Mouse (Mus musculus): ENCODE data around the gene Usp16. TPM values are rescaled to one million over a fixed set of nuclear protein-coding genes. Genes with fewer than 3 reads are reported as not detected.

The Usp16 gene
- polyA plus RNA-seq, 1 experiment from 2014 or later: 54.1 TPM

DNA sequence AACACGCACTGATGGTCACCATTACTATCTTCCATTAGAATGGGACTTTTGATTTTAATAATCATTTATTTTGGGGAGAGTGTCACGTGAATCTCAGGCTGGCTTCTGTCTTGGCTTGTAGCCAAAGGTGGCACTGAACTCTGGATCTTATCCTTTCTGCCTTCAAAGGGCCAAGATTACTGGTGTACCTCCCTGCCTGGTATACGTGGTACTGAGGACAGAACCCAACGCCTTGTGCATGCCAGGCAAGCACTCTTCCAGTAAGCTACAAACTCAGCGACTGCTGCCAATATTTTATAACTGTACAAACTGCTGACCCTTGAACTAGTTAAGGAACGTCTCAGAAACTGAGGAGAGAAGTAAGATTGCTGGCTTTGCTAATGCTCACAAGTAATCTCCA is 19.6 kb upstream of the Usp16 start:
- ATAC-seq (replicated peaks; ENCODE audit: low FRiP score, low read depth) (no peak), DNase-seq (ENCODE audit: low spot score) (no peak)
- no peaks in the 10 kb centered on the region for H3K36me3 ChIP-seq (ENCODE audit: insufficient read depth, low read length)
- WGBS: 67% methylated on average over 6 of the region's 6 CpGs
- no peak overlapping the region for H3K9ac ChIP-seq (ENCODE audit: low read depth, low read length)
- no peak for TF ChIP-seq CTCF (IDR thresholded peaks at IDR 0.05; ENCODE audit: low read depth)
- H3K4me1 ChIP-seq (replicated peaks; ENCODE audit: insufficient read depth, low read length): no peaks in the 10 kb centered on the region
- no peak overlapping the region for H3K4me3 ChIP-seq (replicated peaks; ENCODE audit: low read depth, low read length)
- no peaks in the 10 kb centered on the region for H3K27me3 ChIP-seq (ENCODE audit: insufficient read depth, low read length)
- no peak overlapping the region for H3K4me2 ChIP-seq (ENCODE audit: low read length)
- H3K9me3 ChIP-seq (replicated peaks; ENCODE audit: low read length): no peaks in the 10 kb centered on the region
- H3K27ac ChIP-seq: no peak overlapping the region

DNA sequence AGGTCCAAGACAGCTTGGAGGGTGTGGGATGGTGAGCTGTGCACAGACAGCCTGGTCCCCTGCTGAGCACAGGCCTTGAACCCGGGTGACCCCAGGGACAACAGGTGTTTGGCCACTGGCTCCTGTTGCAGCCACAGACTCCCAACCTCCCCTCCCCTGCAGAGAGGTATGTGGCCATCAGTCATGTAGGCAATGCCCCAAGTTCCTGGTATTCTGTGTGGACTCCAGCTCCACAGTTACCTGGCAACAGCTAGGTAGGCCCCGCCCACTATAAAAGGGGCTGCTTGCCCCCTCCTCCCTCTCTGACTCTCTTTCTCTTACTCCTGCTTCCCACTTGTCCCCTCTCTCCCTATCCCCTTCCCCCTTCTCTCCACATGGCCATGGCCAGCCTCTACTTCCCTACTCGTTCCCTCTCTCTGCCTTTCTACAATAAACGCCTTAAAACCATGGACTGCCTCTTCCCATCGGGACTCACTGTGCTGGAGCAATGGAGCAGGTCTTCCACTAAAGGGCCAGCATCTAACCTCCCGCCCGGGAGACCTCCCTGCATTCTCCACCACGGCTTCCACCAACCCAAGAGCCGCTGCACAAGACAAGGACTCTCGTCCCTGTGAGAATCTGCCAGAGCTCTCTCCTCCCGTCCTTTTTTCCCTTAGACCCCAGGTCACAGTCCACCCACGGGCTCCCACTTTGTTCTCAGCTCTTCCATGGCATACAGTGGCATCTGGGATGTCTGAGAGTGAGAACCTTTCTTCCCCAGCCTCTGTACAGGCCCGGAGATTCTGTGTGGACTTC is 18.9 kb upstream of the Usp16 start:
- DNase-seq (ENCODE audit: low spot score): no peak
- H3K4me3 ChIP-seq (replicated peaks; ENCODE audit: low read depth, low read length): no peak overlapping the region

DNA sequence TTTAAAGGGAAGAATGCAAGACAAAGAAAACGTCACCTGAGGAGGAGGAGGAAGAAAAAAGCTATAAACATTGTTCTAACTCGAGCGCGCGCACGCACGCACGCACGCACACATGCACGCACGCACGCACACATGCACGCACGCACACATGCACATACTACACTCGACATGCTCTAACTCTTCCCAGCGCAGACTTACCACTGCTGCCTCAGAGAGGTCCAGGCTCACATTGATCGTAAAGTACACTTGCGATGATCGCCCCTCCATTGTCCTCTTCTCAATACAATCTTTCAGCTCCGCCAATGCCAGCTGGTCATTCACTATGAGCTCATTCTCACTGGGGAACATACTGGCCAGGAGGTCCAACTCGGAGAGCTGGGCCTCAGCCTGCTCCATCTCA is 17.4 kb upstream of the Usp16 start:
- H3K36me3 ChIP-seq (ENCODE audit: insufficient read depth, low read length): no peaks in the 10 kb centered on the region
- H3K27me3 ChIP-seq (ENCODE audit: insufficient read depth, low read length): no peaks in the 10 kb centered on the region
- no peak for TF ChIP-seq CTCF (IDR thresholded peaks at IDR 0.05; ENCODE audit: low read depth)
- H3K4me3 ChIP-seq (replicated peaks; ENCODE audit: low read depth, low read length): no peak overlapping the region
- 92% methylated on average over 21 of the region's 21 CpGs for WGBS
- H3K4me1 ChIP-seq (replicated peaks; ENCODE audit: insufficient read depth, low read length): peaks cover 8% of the 10 kb centered on the region
- no peak overlapping the region for H3K4me2 ChIP-seq (ENCODE audit: low read length)
- DNase-seq (ENCODE audit: low spot score): no peak
- H3K9ac ChIP-seq (ENCODE audit: low read depth, low read length): no peak overlapping the region
- H3K9me3 ChIP-seq (replicated peaks; ENCODE audit: low read length): no peaks in the 10 kb centered on the region
- H3K27ac ChIP-seq: no peak overlapping the region
- no peak for ATAC-seq (replicated peaks; ENCODE audit: low FRiP score, low read depth)

More for the DNA sequence above, 18.9 kb upstream of the Usp16 start:
- H3K9ac ChIP-seq (ENCODE audit: low read depth, low read length): no peak overlapping the region
- H3K27ac ChIP-seq: no peak overlapping the region
- WGBS: 80% methylated on average over 13 of the region's 13 CpGs
- ATAC-seq (replicated peaks; ENCODE audit: low FRiP score, low read depth): no peak
- H3K27me3 ChIP-seq (ENCODE audit: insufficient read depth, low read length): no peaks in the 10 kb centered on the region
- H3K36me3 ChIP-seq (ENCODE audit: insufficient read depth, low read length): no peaks in the 10 kb centered on the region
- TF ChIP-seq CTCF (IDR thresholded peaks at IDR 0.05; ENCODE audit: low read depth): no peak
- no peak overlapping the region for H3K4me2 ChIP-seq (ENCODE audit: low read length)
- no peaks in the 10 kb centered on the region for H3K9me3 ChIP-seq (replicated peaks; ENCODE audit: low read length)
- H3K4me1 ChIP-seq (replicated peaks; ENCODE audit: insufficient read depth, low read length): no peaks in the 10 kb centered on the region

- H3K36me3 ChIP-seq (ENCODE audit: insufficient read depth, low read length): no peaks in the 10 kb centered on the region
- no peaks in the 10 kb centered on the region for H3K9me3 ChIP-seq (replicated peaks; ENCODE audit: low read length)
- H3K27me3 ChIP-seq (ENCODE audit: insufficient read depth, low read length): no peaks in the 10 kb centered on the region
- no peak overlapping the region for H3K4me2 ChIP-seq (ENCODE audit: low read length)
- ATAC-seq (replicated peaks; ENCODE audit: low FRiP score, low read depth) (no peak), DNase-seq (ENCODE audit: low spot score) (no peak)
- no peak overlapping the region for H3K27ac ChIP-seq
- no peak overlapping the region for H3K4me3 ChIP-seq (replicated peaks; ENCODE audit: low read depth, low read length)
- WGBS: 83% methylated on average over 8 of the region's 8 CpGs
- no peak overlapping the region for H3K9ac ChIP-seq (ENCODE audit: low read depth, low read length)
- TF ChIP-seq CTCF (IDR thresholded peaks at IDR 0.05; ENCODE audit: low read depth): no peak
- H3K4me1 ChIP-seq (replicated peaks; ENCODE audit: insufficient read depth, low read length): peaks cover 8% of the 10 kb centered on the region
These were observed 15.8 kb upstream of the Usp16 start for GRCm38 (mm10) chr16:87438697-87439096.

DNA sequence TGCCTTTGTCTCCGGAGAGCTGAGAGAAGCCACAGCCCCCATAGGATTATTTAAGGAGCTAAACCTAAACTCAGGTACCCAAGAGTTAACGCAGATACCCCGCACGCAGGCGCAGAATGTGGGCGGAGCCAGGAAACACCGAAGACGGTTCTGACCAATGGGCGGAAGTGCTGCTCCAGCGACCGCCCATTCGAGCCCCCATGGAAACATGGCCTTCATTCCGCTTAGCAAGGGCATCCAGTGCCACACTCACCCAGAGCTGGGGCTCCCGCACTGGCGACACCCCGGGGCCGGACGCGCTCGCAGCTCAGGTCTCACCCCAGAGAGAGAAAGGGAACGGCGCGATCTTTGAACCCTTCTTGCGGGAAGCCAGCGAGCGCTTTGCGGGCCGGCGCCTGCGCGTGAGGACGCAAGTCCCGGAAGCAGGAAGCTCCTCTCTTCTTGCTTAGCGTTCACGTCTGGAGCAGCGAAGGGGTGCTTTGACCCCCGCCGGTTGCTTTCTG is 14.3 kb upstream of the Usp16 start, which contains the start of gene Rwdd2b:
Gene Rwdd2b (minus strand): TSS at position 390 of the 503 bp plus-strand sequence.
- no peaks in the 10 kb centered on the region for H3K36me3 ChIP-seq (ENCODE audit: insufficient read depth, low read length)
- ATAC-seq (replicated peaks; ENCODE audit: low FRiP score, low read depth) (peak; percentile 95), DNase-seq (ENCODE audit: low spot score) (peak; percentile 96)
- H3K9ac ChIP-seq (ENCODE audit: low read depth, low read length): peak within 1 kb of the TSS; percentile 88
- peak within 1 kb of the TSS; percentile 90 for H3K4me3 ChIP-seq (replicated peaks; ENCODE audit: low read depth, low read length)
- H3K9me3 ChIP-seq (replicated peaks; ENCODE audit: low read length): no peaks in the 10 kb centered on the region
- WGBS: under 1% methylated on average over 38 of the region's 38 CpGs
- H3K27me3 ChIP-seq (ENCODE audit: insufficient read depth, low read length): no peaks in the 10 kb centered on the region
- H3K27ac ChIP-seq: peak within 1 kb of the TSS; percentile 95
- TF ChIP-seq CTCF (IDR thresholded peaks at IDR 0.05; ENCODE audit: low read depth): no peak
- H3K4me2 ChIP-seq (ENCODE audit: low read length): peak within 1 kb of the TSS; percentile 90
- peaks cover 8% of the 10 kb centered on the region for H3K4me1 ChIP-seq (replicated peaks; ENCODE audit: insufficient read depth, low read length)

GRCm38 (mm10) chr16:87441089-87441488 is 13.4 kb upstream of the Usp16 start:
- TF ChIP-seq CTCF (IDR thresholded peaks at IDR 0.05; ENCODE audit: low read depth): peak; percentile 70
- 21% methylated on average over 9 of the region's 9 CpGs for WGBS
- ATAC-seq (replicated peaks; ENCODE audit: low FRiP score, low read depth) (peak; percentile 50; the same call in 1 of the 2 replicates), DNase-seq (ENCODE audit: low spot score) (peak; percentile 71)
- H3K9ac ChIP-seq (ENCODE audit: low read depth, low read length): peak overlapping the region; percentile 88
- H3K4me2 ChIP-seq (ENCODE audit: low read length): peak overlapping the region; percentile 90
- no peaks in the 10 kb centered on the region for H3K9me3 ChIP-seq (replicated peaks; ENCODE audit: low read length)
- H3K36me3 ChIP-seq (ENCODE audit: insufficient read depth, low read length): no peaks in the 10 kb centered on the region
- H3K27ac ChIP-seq: peak overlapping the region; percentile 95
- peak overlapping the region; percentile 90 for H3K4me3 ChIP-seq (replicated peaks; ENCODE audit: low read depth, low read length)
- H3K4me1 ChIP-seq (replicated peaks; ENCODE audit: insufficient read depth, low read length): peaks cover 8% of the 10 kb centered on the region
- no peaks in the 10 kb centered on the region for H3K27me3 ChIP-seq (ENCODE audit: insufficient read depth, low read length)
